Mouse (Mus musculus): ENCODE measurements around the gene Fam111a.

DNA sequence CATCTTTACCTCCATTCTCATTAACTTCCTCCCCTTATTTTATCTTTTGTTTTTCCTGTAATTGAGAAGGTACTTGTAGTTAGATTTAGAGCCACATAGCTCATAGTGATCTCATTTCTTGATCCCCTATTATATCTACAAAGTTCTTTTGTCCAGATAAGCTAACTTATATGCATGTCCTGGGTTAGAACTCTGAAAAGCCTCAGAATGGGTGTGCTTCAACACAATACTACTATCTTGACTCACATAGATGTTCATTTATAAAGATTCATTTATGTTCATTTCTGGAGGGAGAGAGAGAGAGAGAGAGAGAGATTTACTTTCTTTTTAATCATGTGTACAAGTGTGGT lies 27.0 kb upstream of the Fam111a start:
- no peak for TF ChIP-seq CTCF (IDR thresholded peaks at IDR 0.05; ENCODE audit: borderline replicate concordance, extremely low read depth, insufficient read depth, insufficient read length)
- TF ChIP-seq POLR2A (IDR thresholded peaks at IDR 0.05; ENCODE audit: borderline replicate concordance, extremely low read depth, insufficient read depth, insufficient read length, poor library complexity, severe bottlenecking) = no peak

All from brain, embryonic 14.5 days (tissue).